In the genomic region with DNA sequence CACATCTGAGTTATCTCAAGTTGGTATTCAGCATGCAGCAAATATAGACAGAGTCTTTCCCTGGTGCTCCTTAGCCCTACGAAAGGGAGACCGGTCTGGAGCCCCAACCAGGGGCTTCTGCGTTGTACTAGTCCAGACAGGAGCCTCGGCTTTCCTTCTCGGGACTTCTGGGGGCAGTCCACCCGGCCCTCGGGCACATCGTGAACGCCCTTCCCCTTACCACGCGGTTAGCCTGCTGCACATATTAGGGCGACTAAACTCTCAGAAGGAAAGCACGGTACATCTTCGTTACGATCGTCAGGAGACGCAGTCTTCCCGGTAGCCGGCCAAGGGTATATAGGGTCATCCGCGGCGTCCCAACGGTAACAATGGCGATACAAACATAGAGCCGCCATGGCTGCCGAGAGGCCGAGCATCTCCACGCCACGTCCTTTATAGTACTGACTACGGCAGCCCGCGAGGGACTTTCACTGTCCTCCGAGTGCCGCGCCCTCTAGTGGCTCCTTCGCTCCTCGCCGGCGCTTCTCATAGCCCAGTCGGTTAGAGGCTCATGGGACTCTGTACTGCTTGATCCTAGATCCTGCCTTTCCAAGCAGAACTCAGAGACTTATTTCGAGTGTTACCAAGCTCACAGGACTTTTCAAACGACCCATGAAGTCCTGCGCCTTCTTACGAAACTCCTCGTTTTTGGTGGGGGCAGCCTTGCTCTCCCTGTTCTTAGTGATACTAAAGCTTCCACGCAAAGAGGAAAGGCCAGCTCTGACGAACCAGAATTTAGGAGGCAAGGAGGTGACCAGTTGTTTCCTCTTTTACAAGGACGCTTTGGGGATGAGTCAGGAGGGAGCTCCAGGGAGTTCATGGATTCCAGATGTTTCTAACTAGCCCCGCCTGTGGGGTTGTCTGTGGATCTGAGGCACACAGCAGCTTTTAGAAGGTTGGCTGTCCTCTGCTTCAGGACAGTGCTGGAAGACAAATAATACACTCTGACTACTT, we compare ENCODE assay signal across 8 mouse cellular contexts. TPM values are rescaled to one million over a fixed set of nuclear protein-coding genes. Genes with fewer than 3 reads are reported as not detected.
DNase-seq lines count a peak whose midpoint lies in the region; ATAC-seq lines count a peak whose summit lies in the region.

No protein-coding gene starts in this region.

- WGBS in intestine, embryonic 15.5 days = 4% methylated on average over 49 of the region's 49 CpGs

- H3K4me2 ChIP-seq in intestine, embryonic 15.5 days (replicated peaks) = peak overlapping the region; percentile 79

- intact Hi-C loops in gastrocnemius, postnatal 36 days (cut with DNase I) = loop anchor here (5.0 to 10.0 kb wide), 3 partner anchors 43 to 395 kb away; partner anchors contain the start of gene Surf6
- intact Hi-C loops in left cerebral cortex, postnatal 14 days (cut with DNase I) = loop anchor here (10.0 kb wide), 1 partner anchor 265 kb away; the partner anchor contains the start of gene Surf6

- H3K9ac ChIP-seq in intestine, embryonic 15.5 days = peak overlapping the region; percentile 87

- peaks cover 25% of the 10 kb centered on the region for H3K4me1 ChIP-seq in intestine, embryonic 15.5 days (replicated peaks)

- H3K4me3 ChIP-seq in intestine, embryonic 15.5 days (replicated peaks) = peak overlapping the region; percentile 74

- DNase-seq in adrenal gland, adult 8-10 months = peak; percentile 90
- DNase-seq in embryo, embryonic 11.5 days (ENCODE audit: low read depth, low spot score) = peak; percentile 94
- DNase-seq in gastrocnemius, postnatal 36 days = peak; percentile 94 to 97
- DNase-seq in left cerebral cortex, postnatal 14 days (ENCODE audit: low spot score in 2 of 2) = peak; percentile 97 to 100
- peak; percentile 100 for DNase-seq in right cerebral cortex, postnatal 14 days
- peak; percentile 99 for DNase-seq in urinary bladder, postnatal 25 days (ENCODE audit: low spot score)

- no peaks in the 10 kb centered on the region for H3K27me3 ChIP-seq in intestine, embryonic 15.5 days (replicated peaks)

- peaks cover 23% of the 10 kb centered on the region for H3K36me3 ChIP-seq in intestine, embryonic 15.5 days

- peak overlapping the region; percentile 77 for H3K27ac ChIP-seq in intestine, embryonic 15.5 days

- ATAC-seq in intestine, embryonic 15.5 days = peak; percentile 77
- peak; percentile 62 for ATAC-seq in megakaryocyte-erythroid progenitor cell, adult 5-6 weeks (replicated peaks; ENCODE audit: low FRiP score, low TSS enrichment, poor library complexity, severe bottlenecking)

- no peaks in the 10 kb centered on the region for H3K9me3 ChIP-seq in intestine, embryonic 15.5 days

RNA-seq across cellular contexts. Expression of gene Fam69b, which starts 11.9 kb away (rescaled TPM):
- total RNA-seq in adrenal gland, adult 8-10 months (2022) = 10 to 100 TPM in 2 of 4 experiments, 1 to 10 TPM in 2; 9.1 to 11.9 (median 10.4) TPM
- total RNA-seq in gastrocnemius, postnatal 36 days (2021) = 1 to 10 TPM; 1.6 to 2.3 TPM
- polyA plus RNA-seq in intestine, embryonic 15.5 days (2015; fragmentation: Nextera tagmentation; extraction: Ambion mirVana) = 31.1 and 32.6 TPM in 2 replicates
- 10 to 100 TPM; 80.3 TPM for total RNA-seq in left cerebral cortex, postnatal 14 days (2021)
- total RNA-seq in megakaryocyte-erythroid progenitor cell, adult 5-6 weeks (2014; fragmentation: Nextera tagmentation) = 5.7 and 7.7 TPM in 2 replicates
- total RNA-seq in megakaryocyte-erythroid progenitor cell, adult 5-6 weeks (2017) = 6.8 and 8.0 TPM in 2 replicates

RNA-seq across cellular contexts. Expression of gene Lcn4, which starts 30.9 kb away (rescaled TPM):
- not detected for total RNA-seq in adrenal gland, adult 8-10 months (2022)
- total RNA-seq in gastrocnemius, postnatal 36 days (2021) = not detected
- polyA plus RNA-seq in intestine, embryonic 15.5 days (2015; fragmentation: Nextera tagmentation; extraction: Ambion mirVana) = not detected in 2 replicates
- total RNA-seq in left cerebral cortex, postnatal 14 days (2021) = not detected
- not detected in 2 replicates for total RNA-seq in megakaryocyte-erythroid progenitor cell, adult 5-6 weeks (2014; fragmentation: Nextera tagmentation)
- total RNA-seq in megakaryocyte-erythroid progenitor cell, adult 5-6 weeks (2017) = not detected in 2 replicates

RNA-seq across cellular contexts. Expression of gene Agpat2, which starts 35.9 kb away (rescaled TPM):
- 100 to 1,000 TPM in 3 of 4 experiments, 10 to 100 TPM in 1; 86.0 to 354 (median 247) TPM for total RNA-seq in adrenal gland, adult 8-10 months (2022)
- total RNA-seq in gastrocnemius, postnatal 36 days (2021) = 1 to 10 TPM; 5.6 to 5.9 TPM
- polyA plus RNA-seq in intestine, embryonic 15.5 days (2015; fragmentation: Nextera tagmentation; extraction: Ambion mirVana) = 79.9 and 90.3 TPM in 2 replicates
- 1 to 10 TPM in 1 of 2 experiments, under 1 TPM in 1; 0.72 to 1.3 TPM for total RNA-seq in left cerebral cortex, postnatal 14 days (2021)
- total RNA-seq in megakaryocyte-erythroid progenitor cell, adult 5-6 weeks (2014; fragmentation: Nextera tagmentation) = 14.8 and 15.2 TPM in 2 replicates
- total RNA-seq in megakaryocyte-erythroid progenitor cell, adult 5-6 weeks (2017) = 9.9 and 11.8 TPM in 2 replicates

RNA-seq across cellular contexts. Expression of gene Gm20532, which starts 53.7 kb away (rescaled TPM):
- total RNA-seq in adrenal gland, adult 8-10 months (2022) = not detected
- not detected for total RNA-seq in gastrocnemius, postnatal 36 days (2021)
- polyA plus RNA-seq in intestine, embryonic 15.5 days (2015; fragmentation: Nextera tagmentation; extraction: Ambion mirVana) = not detected in 2 replicates
- not detected for total RNA-seq in left cerebral cortex, postnatal 14 days (2021)
- not detected in 2 replicates for total RNA-seq in megakaryocyte-erythroid progenitor cell, adult 5-6 weeks (2014; fragmentation: Nextera tagmentation)
- total RNA-seq in megakaryocyte-erythroid progenitor cell, adult 5-6 weeks (2017) = not detected in 2 replicates

Comparison
In these comparisons a context has a peak if more than half of its experiments do, and no peak if none do; other contexts are left out.
1. Peak in every context shown above with its lines: DNase-seq, ATAC-seq, H3K4me3 ChIP-seq and H3K27ac ChIP-seq.
2. RNA of gene Fam69b, which starts 11.9 kb away (total RNA-seq): 80.3 TPM in left cerebral cortex, postnatal 14 days; 9.1 to 11.9 TPM in adrenal gland, adult 8-10 months, 5.7 to 8.0 TPM in megakaryocyte-erythroid progenitor cell, adult 5-6 weeks and 1.6 to 2.3 TPM in gastrocnemius, postnatal 36 days; every median in the first group is over 4 times any median in the second.
3. RNA of gene Agpat2, which starts 35.9 kb away (total RNA-seq): 86.0 to 354 TPM in adrenal gland, adult 8-10 months; 9.9 to 15.2 TPM in megakaryocyte-erythroid progenitor cell, adult 5-6 weeks, 5.6 to 5.9 TPM in gastrocnemius, postnatal 36 days and 0.72 to 1.3 TPM in left cerebral cortex, postnatal 14 days; every median in the first group is over 4 times any median in the second.